Comparison of ENCODE assay signal across 8 mouse cellular contexts in the genomic region with DNA sequence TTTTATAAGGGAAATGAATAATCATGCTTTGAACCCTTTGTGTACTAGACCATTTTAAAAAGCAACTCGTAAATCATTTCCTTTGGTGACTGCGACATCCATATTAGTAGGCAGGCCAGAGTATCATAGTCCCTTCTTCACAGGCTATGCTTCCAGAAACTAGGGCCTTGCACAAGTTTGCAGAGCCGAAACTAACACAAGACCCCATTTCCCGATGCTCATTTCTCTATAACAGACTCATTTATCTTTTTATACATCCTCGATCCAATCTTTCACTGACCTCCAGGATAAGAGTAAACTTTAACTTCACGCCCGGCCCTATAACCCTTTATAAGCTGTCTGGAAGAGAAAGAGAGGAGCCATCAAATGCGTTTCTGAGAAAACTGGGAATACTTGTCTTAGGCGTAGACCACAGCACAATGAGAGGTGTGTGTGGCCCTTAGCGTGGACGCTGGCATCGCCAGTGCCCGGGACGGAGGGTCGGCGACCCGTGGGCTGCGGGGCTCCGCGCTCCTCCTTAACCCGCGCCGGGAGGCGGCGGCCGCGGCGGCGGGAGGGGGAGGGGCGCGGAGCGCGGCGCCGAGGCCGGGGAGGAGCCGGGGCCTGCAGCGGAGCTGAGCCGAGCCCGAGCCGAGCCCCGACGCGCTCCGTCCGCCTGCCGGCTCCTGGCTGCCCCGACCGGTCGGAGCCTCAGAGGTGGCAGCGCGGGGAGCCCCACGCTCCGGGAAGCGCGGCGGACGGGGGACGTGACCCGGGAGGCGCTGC. TPM values are rescaled to one million over a fixed set of nuclear protein-coding genes. Genes with fewer than 3 reads are reported as not detected.
DNase-seq lines count a peak whose midpoint lies in the region; ATAC-seq and TF ChIP-seq lines count a peak whose summit lies in the region.

TSS of gene Foxj2 (plus strand) at position 609 of the 765 bp plus-strand sequence.

- TF ChIP-seq POLR2A in kidney, adult 2 months (IDR thresholded peaks at IDR 0.05; ENCODE audit: low read depth, low read length) = no peak

- DNase-seq in 3134 (ENCODE audit: extremely low read depth, insufficient read length, low spot score) = peak; percentile 82
- peak; percentile 88 for DNase-seq in adrenal gland, postnatal 10 days
- peak; percentile 66 for DNase-seq in heart, adult 8-10 months (ENCODE audit: low spot score)
- DNase-seq in kidney, adult 2 months = peak; percentile 82
- peak; percentile 65 to 69 for DNase-seq in spleen, postnatal 36 days (ENCODE audit: low spot score in 2 of 2)

- H3K4me3 ChIP-seq in embryonic facial prominence, embryonic 13.5 days = peak within 1 kb of the TSS; percentile 96
- peak within 1 kb of the TSS; percentile 91 for H3K4me3 ChIP-seq in kidney, adult 2 months (ENCODE audit: insufficient read depth, low read depth, low read length)
- H3K4me3 ChIP-seq in limb, embryonic 15.5 days = peak within 1 kb of the TSS; percentile 92
- H3K4me3 ChIP-seq in midbrain, embryonic 15.5 days = peak within 1 kb of the TSS; percentile 78

- peak within 1 kb of the TSS; percentile 80 for H3K4me2 ChIP-seq in embryonic facial prominence, embryonic 13.5 days
- peak within 1 kb of the TSS; percentile 77 for H3K4me2 ChIP-seq in limb, embryonic 15.5 days
- peak within 1 kb of the TSS; percentile 85 for H3K4me2 ChIP-seq in midbrain, embryonic 15.5 days

- TF ChIP-seq CTCF in kidney, adult 2 months (conservative IDR thresholded peaks at IDR 0.05; ENCODE audit: insufficient read depth, insufficient read length, low read depth, low read length) = no peak

- peak; percentile 87 for ATAC-seq in embryonic facial prominence, embryonic 13.5 days (ENCODE audit: insufficient number of reproducible peaks, insufficient read depth, low FRiP score, low TSS enrichment, low read depth)
- peak; percentile 78 for ATAC-seq in limb, embryonic 15.5 days (ENCODE audit: insufficient number of reproducible peaks, low FRiP score, low TSS enrichment, low read depth)
- ATAC-seq in midbrain, embryonic 15.5 days (replicated peaks) = peak; percentile 92

- 2% methylated on average over 46 of the region's 61 CpGs for WGBS in embryonic facial prominence, embryonic 13.5 days
- WGBS in kidney, adult 2 months = 1% methylated on average over 61 of the region's 61 CpGs
- 1% methylated on average over 55 of the region's 61 CpGs for WGBS in limb, embryonic 15.5 days
- WGBS in midbrain, embryonic 15.5 days = 2% methylated on average over 56 of the region's 61 CpGs

- H3K27me3 ChIP-seq in embryonic facial prominence, embryonic 13.5 days = no peaks in the 10 kb centered on the region
- no peaks in the 10 kb centered on the region for H3K27me3 ChIP-seq in kidney, adult 2 months (replicated peaks; ENCODE audit: control insufficient read depth, insufficient read depth, low read length)
- H3K27me3 ChIP-seq in limb, embryonic 15.5 days = no peaks in the 10 kb centered on the region
- H3K27me3 ChIP-seq in midbrain, embryonic 15.5 days (replicated peaks) = no peaks in the 10 kb centered on the region

- H3K9me3 ChIP-seq in embryonic facial prominence, embryonic 13.5 days = no peaks in the 10 kb centered on the region
- H3K9me3 ChIP-seq in limb, embryonic 15.5 days = no peaks in the 10 kb centered on the region
- no peaks in the 10 kb centered on the region for H3K9me3 ChIP-seq in midbrain, embryonic 15.5 days

- no peaks in the 10 kb centered on the region for H3K36me3 ChIP-seq in embryonic facial prominence, embryonic 13.5 days
- H3K36me3 ChIP-seq in kidney, adult 2 months (ENCODE audit: control insufficient read depth, insufficient read depth, low read length) = no peaks in the 10 kb centered on the region
- H3K36me3 ChIP-seq in limb, embryonic 15.5 days = no peaks in the 10 kb centered on the region
- no peaks in the 10 kb centered on the region for H3K36me3 ChIP-seq in midbrain, embryonic 15.5 days (replicated peaks)

- peak within 1 kb of the TSS; percentile 98 for H3K9ac ChIP-seq in embryonic facial prominence, embryonic 13.5 days
- peak within 1 kb of the TSS; percentile 96 for H3K9ac ChIP-seq in limb, embryonic 15.5 days
- H3K9ac ChIP-seq in midbrain, embryonic 15.5 days = peak within 1 kb of the TSS; percentile 79

- H3K27ac ChIP-seq in embryonic facial prominence, embryonic 13.5 days = peak within 1 kb of the TSS; percentile 86
- peak within 1 kb of the TSS; percentile 98 for H3K27ac ChIP-seq in kidney, adult 2 months (ENCODE audit: insufficient read depth, low read depth, low read length)
- peak within 1 kb of the TSS; percentile 82 for H3K27ac ChIP-seq in limb, embryonic 15.5 days
- peak within 1 kb of the TSS; percentile 66 for H3K27ac ChIP-seq in midbrain, embryonic 15.5 days

- peaks cover 28% of the 10 kb centered on the region for H3K4me1 ChIP-seq in embryonic facial prominence, embryonic 13.5 days
- H3K4me1 ChIP-seq in kidney, adult 2 months (ENCODE audit: control insufficient read depth, insufficient read depth, low read length) = peaks cover 23% of the 10 kb centered on the region
- peaks cover 32% of the 10 kb centered on the region for H3K4me1 ChIP-seq in limb, embryonic 15.5 days
- peaks cover 31% of the 10 kb centered on the region for H3K4me1 ChIP-seq in midbrain, embryonic 15.5 days

RNA-seq across cellular contexts. Expression of gene Foxj2, which starts in this region (rescaled TPM):
- 10 to 100 TPM; 16.7 to 18.5 TPM for total RNA-seq in adrenal gland, postnatal 10 days (2021)
- polyA plus RNA-seq in embryonic facial prominence, embryonic 13.5 days (2015; fragmentation: Nextera tagmentation; extraction: Ambion mirVana) = 6.2 and 6.8 TPM in 2 replicates
- 10 to 100 TPM; 26.3 to 31.5 (median 29.1) TPM for total RNA-seq in heart, adult 8-10 months (2022)
- 9.7 and 12.7 TPM in 2 replicates for polyA plus RNA-seq in kidney, adult 2 months (2012; rRNA removed)
- polyA plus RNA-seq in limb, embryonic 15.5 days (2015; fragmentation: Nextera tagmentation; extraction: Ambion mirVana) = 6.7 and 7.1 TPM in 2 replicates
- polyA plus RNA-seq in midbrain, embryonic 15.5 days (2015; fragmentation: Nextera tagmentation; extraction: Ambion mirVana) = 8.3 and 9.1 TPM in 2 replicates

Comparison
In these comparisons a context has a peak if more than half of its experiments do, and no peak if none do; other contexts are left out.
1. Peak in every context shown above with its lines: DNase-seq, ATAC-seq, H3K4me3 ChIP-seq and H3K27ac ChIP-seq.